Mouse (Mus musculus) neural tube, embryonic 13.5 days (tissue): Measurements from ENCODE around the gene 1110002E22Rik. TPM values are rescaled to one million over a fixed set of nuclear protein-coding genes. Genes with fewer than 3 reads are reported as not detected.

ENCODE experiments used
- ATAC-seq: fragments of 200-750 bp; cut with Nextera tagmentation; 2 replicates; pipeline ENCODE4 v1.8.0; 2017; ENCODE audit warnings: low read depth, mild to moderate bottlenecking, moderate TSS enrichment, moderate library complexity
- H3K27ac ChIP-seq: fragments of 300-500 bp; sonication (generic); replicated peaks from 2 replicates; pipeline ENCODE4 v1.5.1; 2015; ENCODE audit warnings: moderate library complexity, mild to moderate bottlenecking, inconsistent platforms
- H3K27me3 ChIP-seq: fragments of 300-500 bp; sonication (generic); 2 replicates; pipeline ENCODE4 v1.6.1; 2015; ENCODE audit warnings: mild to moderate bottlenecking, inconsistent platforms
- H3K36me3 ChIP-seq: fragments of 300-500 bp; sonication (generic); 2 replicates; pipeline ENCODE4 v1.6.1; 2015; ENCODE audit warnings: mild to moderate bottlenecking, inconsistent platforms
- H3K4me1 ChIP-seq: fragments of 300-500 bp; sonication (generic); replicated peaks from 2 replicates; pipeline ENCODE4 v1.6.1; 2015; ENCODE audit warnings: inconsistent platforms
- H3K4me2 ChIP-seq: fragments of 300-500 bp; sonication (generic); 2 replicates; pipeline ENCODE4 v1.6.1; 2015; ENCODE audit warnings: inconsistent platforms, mild to moderate bottlenecking, moderate library complexity
- H3K4me3 ChIP-seq: fragments of 300-500 bp; sonication (generic); 2 replicates; pipeline ENCODE4 v1.5.1; 2015; ENCODE audit warnings: mild to moderate bottlenecking, inconsistent platforms
- H3K9ac ChIP-seq: fragments of 300-500 bp; sonication (generic); 2 replicates; pipeline ENCODE4 v1.6.1; 2015; ENCODE audit warnings: moderate library complexity, mild to moderate bottlenecking, inconsistent platforms
- H3K9me3 ChIP-seq: fragments of 300-500 bp; sonication (generic); 2 replicates; pipeline ENCODE4 v1.6.1; 2016; ENCODE audit warnings: inconsistent platforms
- WGBS: fragments of 180-500 bp; shearing (Covaris S2); methylation state at CpG from one replicate; pipeline ENCODE4 v1.1.7; 2015; 5-methylcytosine and 5-hydroxymethylcytosine counted together
- polyA plus RNA-seq: library from polyadenylated mRNA; unstranded; fragments of >200 nt; fragmentation: Nextera tagmentation; extraction: Ambion mirVana; gene quantifications from 2 replicates; pipeline ENCODE4 v1.2.1, GENCODE M21; 2015

Gene 1110002E22Rik
- polyA plus RNA-seq, 1 experiment from 2014 or later, result 0.13 TPM

DNA sequence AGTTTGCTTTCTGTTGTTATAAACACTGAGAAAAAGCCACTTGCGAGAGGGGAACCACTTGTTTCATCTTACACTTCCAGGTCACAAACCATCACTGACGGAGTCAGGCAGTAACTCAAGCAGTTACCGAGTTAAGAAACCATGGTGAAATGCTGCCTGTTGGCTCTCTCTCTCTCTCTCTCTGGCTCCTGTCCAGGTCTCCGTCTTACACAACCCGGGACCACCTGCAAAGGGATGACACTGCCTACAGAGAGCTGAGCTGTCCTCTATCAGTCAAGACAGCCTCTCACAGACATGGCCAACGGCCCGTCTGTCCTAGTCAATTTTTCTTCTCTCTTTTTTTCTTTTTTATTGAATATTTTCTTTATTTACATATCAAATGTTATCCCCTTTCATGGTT lies 21.5 kb upstream of the 1110002E22Rik start:
- Histone ChIP-seq H3K4me2 (no peak overlapping the region), H3K4me1 (peaks cover 10% of the 10 kb centered on the region), H3K27ac (no peak overlapping the region), H3K36me3 (no peaks in the 10 kb centered on the region), H3K27me3 (no peaks in the 10 kb centered on the region), H3K9me3 (no peaks in the 10 kb centered on the region), H3K4me3 (no peak overlapping the region), H3K9ac (no peak overlapping the region)
- WGBS, result 70% methylated on average over 7 of the region's 7 CpGs
- no peak for ATAC-seq

DNA sequence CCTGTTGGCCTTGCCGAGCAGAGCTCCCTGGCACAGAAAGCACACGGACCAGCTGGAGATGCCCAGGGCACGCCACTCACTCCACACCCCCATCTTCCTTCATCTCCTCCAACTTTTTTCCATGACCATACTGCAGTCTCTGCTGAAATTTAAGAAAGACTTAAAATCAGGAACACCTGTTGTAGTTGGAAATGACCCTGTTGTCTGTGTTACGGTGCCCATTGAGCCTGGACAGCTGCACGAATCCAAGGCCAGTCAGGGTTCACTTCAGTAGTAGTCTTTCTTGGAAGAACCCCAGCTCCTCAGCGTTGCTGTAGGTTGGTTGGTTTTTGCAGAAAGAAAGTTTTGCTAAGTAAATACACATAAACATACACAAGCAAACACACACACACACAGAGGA lies 15.3 kb upstream of the 1110002E22Rik start:
- WGBS, result 89% methylated on average over 6 of the region's 6 CpGs
- H3K4me1 ChIP-seq, result 0 out of 2 replicates have a peak, but pooled peaks cover 3% of the 10 kb centered on the region

DNA sequence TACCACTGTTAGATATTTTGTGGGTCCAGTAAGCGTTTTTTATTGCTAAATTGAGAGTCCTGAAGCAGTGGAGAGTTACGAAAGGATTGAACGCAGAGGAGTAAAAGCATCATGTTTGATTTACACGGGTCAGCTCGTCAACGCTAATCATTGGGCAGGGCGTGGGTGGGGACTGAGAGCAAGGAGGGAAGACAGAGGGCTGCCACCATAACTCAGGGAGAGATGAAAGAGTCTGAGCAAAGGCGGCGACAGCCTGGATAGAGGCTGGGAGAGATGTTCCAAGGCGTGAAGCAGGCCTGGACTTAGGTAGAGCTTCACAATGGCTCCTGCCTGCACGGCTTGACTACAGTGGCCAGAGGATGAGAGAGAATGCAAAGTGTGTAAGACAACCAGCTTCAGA lies 14.1 kb upstream of the 1110002E22Rik start:
- Histone ChIP-seq H3K4me2 (no peak overlapping the region), H3K27me3 (no peaks in the 10 kb centered on the region), H3K9ac (no peak overlapping the region), H3K9me3 (no peaks in the 10 kb centered on the region), H3K36me3 (no peaks in the 10 kb centered on the region), H3K4me3 (no peak overlapping the region), H3K4me1 (0 out of 2 replicates have a peak, but pooled peaks cover 3% of the 10 kb centered on the region), H3K27ac (no peak overlapping the region)
- WGBS, result 46% methylated on average over 11 of the region's 11 CpGs
- no peak for ATAC-seq

More for the DNA sequence above, 15.3 kb upstream of the 1110002E22Rik start:
- no peak for ATAC-seq
- no peak overlapping the region for H3K4me2 ChIP-seq
- H3K27me3 ChIP-seq, result no peaks in the 10 kb centered on the region
- no peak overlapping the region for H3K4me3 ChIP-seq
- no peak overlapping the region for H3K27ac ChIP-seq
- H3K36me3 ChIP-seq, result no peaks in the 10 kb centered on the region
- no peak overlapping the region for H3K9ac ChIP-seq
- H3K9me3 ChIP-seq, result no peaks in the 10 kb centered on the region

DNA sequence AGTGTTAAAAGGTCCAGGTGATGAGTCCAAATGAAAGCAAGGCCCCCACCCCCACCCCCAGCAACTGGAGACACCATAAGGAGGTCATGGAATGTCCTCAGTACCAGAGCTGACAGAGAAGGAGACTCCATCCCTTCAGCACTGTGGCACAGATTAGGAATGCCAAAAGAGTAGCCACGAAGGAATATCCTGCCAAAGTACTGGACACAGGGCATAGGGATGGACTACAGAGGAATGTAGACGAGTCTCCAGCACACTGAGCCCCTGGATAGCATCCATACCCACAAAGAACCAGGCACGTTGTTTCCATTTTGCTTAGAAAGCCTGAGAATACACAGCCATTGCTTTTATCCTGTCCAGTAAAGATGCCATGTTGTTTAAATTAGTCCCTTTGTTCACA lies 13.4 kb upstream of the 1110002E22Rik start:
- no peak overlapping the region for H3K27ac ChIP-seq
- H3K36me3 ChIP-seq, result no peaks in the 10 kb centered on the region
- ATAC-seq, result no peak
- H3K27me3 ChIP-seq, result no peaks in the 10 kb centered on the region
- H3K4me1 ChIP-seq, result 0 out of 2 replicates have a peak, but pooled peaks cover 3% of the 10 kb centered on the region
- H3K4me3 ChIP-seq, result no peak overlapping the region
- H3K9ac ChIP-seq, result no peak overlapping the region
- no peaks in the 10 kb centered on the region for H3K9me3 ChIP-seq
- WGBS, result 86% methylated on average over 3 of the region's 3 CpGs
- no peak overlapping the region for H3K4me2 ChIP-seq

DNA sequence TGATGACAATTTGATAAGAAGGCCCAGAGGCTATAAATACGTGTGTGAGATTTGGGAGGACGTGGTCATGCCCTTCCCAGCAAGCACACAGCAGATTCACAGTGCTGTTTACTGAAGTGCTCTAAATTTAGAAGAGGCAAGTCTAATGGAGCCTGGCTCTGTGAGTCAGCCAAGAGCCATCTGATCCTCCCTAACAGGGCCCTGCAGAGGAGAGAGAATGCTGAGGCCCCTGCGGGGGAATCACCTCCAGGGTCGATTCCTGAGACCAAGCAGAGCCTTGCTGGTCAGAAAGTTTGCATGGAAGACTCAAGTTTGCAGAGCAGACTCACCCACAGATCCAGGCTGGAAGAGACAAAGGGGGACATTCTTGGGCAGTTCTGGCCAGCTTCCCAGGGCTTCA lies 10.9 kb upstream of the 1110002E22Rik start:
- WGBS, result 58% methylated on average over 4 of the region's 4 CpGs
- Histone ChIP-seq H3K4me1 (0 out of 2 replicates have a peak, but pooled peaks cover 3% of the 10 kb centered on the region), H3K9me3 (no peaks in the 10 kb centered on the region), H3K36me3 (no peaks in the 10 kb centered on the region), H3K4me3 (no peak overlapping the region), H3K4me2 (no peak overlapping the region), H3K27me3 (no peaks in the 10 kb centered on the region), H3K9ac (no peak overlapping the region), H3K27ac (no peak overlapping the region)
- ATAC-seq, result no peak

DNA sequence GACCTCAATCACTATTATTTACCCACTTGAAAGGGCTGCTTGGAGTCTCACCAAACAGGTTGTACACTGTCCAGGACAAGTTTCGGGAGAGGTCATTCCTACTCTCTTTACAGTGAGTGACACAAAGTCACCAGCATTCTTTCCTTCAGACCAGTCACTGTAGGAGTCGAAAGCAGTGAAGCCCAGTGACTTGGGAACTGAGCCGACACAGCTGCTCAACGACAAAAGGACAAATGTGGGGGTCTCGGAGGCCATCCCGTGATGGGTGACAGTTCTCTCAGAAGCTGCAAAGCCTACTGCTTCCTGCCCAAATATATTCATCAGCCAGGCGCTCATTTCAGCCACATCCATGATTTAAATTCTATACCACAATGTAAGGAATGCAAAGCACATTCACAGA lies 7.9 kb upstream of the 1110002E22Rik start:
- Histone ChIP-seq H3K27ac (no peak overlapping the region), H3K36me3 (no peaks in the 10 kb centered on the region), H3K4me1 (0 out of 2 replicates have a peak, but pooled peaks cover 3% of the 10 kb centered on the region), H3K27me3 (no peaks in the 10 kb centered on the region), H3K4me2 (no peak overlapping the region), H3K4me3 (no peak overlapping the region), H3K9me3 (no peaks in the 10 kb centered on the region), H3K9ac (no peak overlapping the region)
- ATAC-seq, result no peak
- WGBS, result 69% methylated on average over 7 of the region's 7 CpGs

DNA sequence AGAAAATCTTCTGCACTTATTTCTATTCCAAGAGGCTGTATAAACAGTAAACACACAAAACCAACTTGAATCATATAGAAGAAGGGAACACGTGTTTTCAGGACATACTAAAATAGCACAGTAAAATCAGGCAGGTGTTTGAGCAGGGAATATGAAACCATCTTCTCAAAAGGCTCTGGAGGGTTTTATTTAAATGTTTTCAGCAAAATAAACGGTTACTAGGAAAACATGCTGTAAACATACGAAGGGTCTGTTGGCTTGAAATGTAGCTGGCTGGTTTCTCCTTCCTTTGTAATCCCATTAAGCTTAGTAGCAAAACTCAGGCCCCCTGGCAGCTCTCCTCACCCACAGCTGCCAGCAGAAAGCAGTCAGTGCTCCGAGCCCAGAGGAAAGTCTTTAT lies 6.6 kb upstream of the 1110002E22Rik start:
- Histone ChIP-seq H3K4me1 (0 out of 2 replicates have a peak, but pooled peaks cover 3% of the 10 kb centered on the region), H3K9ac (no peak overlapping the region), H3K27ac (no peak overlapping the region), H3K9me3 (no peaks in the 10 kb centered on the region), H3K4me2 (no peak overlapping the region), H3K27me3 (no peaks in the 10 kb centered on the region), H3K4me3 (no peak overlapping the region), H3K36me3 (no peaks in the 10 kb centered on the region)
- ATAC-seq, result no peak
- 65% methylated on average over 4 of the region's 4 CpGs for WGBS

DNA sequence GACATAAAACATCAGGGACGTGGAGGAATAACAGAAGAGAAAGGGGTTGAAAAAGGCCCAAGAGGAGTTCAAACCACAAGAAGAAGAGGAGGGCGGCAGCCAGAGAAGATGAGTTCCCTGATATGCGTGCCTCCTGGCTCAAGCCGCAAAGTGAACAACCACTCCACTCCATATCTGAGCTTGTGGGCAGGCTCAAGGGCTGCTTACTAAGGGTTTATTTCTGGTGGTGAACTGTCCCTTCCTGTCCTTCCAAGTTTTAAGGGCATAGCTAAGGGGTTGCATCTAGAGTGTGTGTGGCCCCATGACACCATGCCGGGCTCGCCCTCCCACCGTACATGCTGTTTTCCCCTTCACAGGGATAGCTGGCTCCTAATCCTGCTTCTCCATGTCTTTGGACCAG lies 4.4 kb upstream of the 1110002E22Rik start:
- no peak overlapping the region for H3K4me2 ChIP-seq
- 93% methylated on average over 7 of the region's 7 CpGs for WGBS
- ATAC-seq, result no peak
- peaks cover 15% of the 10 kb centered on the region for H3K4me1 ChIP-seq
- no peak overlapping the region for H3K4me3 ChIP-seq
- H3K36me3 ChIP-seq, result no peaks in the 10 kb centered on the region
- no peaks in the 10 kb centered on the region for H3K9me3 ChIP-seq
- H3K27ac ChIP-seq, result no peak overlapping the region
- H3K27me3 ChIP-seq, result no peaks in the 10 kb centered on the region
- H3K9ac ChIP-seq, result no peak overlapping the region

DNA sequence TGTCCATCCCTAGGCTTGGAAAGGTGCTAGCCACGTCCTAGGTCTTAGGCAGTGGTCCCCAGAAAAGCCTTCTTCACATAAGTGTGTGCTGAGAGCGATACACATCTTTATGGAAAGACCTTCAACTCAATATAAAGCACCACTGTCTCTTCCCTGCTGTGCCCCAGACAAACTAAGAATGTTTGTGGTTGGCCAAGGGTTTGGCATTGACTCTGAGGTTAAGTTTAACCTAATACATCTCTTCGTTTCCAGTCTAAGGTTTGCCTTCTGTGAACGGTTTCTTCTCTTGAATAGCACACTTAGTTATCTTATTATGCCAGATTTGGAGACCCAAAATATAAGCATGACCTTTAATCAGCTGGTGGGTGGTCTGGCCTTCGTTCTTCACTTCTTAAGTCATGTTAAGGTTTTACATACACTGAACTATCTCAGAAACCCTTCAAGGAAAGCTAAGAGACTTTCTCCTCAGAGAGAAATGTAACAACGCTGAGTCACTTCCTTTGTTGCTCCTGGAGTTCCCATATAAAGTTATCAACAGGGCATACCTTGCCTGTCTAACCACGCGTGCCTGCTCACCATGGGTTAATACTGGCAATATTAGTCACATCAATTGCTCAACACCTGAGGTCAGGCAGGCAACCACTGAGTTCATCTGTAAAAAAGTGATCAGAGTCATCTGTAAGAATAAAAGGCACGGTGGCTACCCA lies 3.5 kb upstream of the 1110002E22Rik start:
- Histone ChIP-seq H3K36me3 (no peaks in the 10 kb centered on the region), H3K27ac (no peak overlapping the region), H3K4me2 (no peak overlapping the region), H3K27me3 (no peaks in the 10 kb centered on the region), H3K9me3 (no peaks in the 10 kb centered on the region), H3K4me3 (no peak overlapping the region), H3K9ac (no peak overlapping the region), H3K4me1 (peaks cover 23% of the 10 kb centered on the region)
- ATAC-seq, result no peak
- 93% methylated on average over 9 of the region's 9 CpGs for WGBS

DNA sequence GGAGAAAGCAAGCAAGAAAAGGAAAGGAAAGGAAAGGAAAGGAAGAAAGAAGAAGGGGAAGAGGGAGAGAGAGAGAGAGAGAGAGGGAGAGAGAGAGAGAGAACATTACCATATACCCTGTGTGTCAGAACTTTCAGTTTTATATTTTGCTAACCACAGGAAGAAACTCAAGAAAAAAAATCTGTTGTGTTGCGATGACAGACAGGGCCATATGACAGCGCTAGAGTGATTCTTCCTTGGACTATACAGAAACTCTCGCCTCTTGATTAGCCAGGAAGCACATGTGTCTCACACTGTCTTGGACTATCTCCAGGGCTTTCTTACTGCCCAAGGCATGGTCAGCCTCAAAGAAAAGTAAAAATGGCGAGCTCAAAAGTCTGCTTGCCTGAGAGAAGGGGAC lies 2.2 kb upstream of the 1110002E22Rik start:
- H3K4me3 ChIP-seq, result no peak overlapping the region
- WGBS, result 84% methylated on average over 4 of the region's 4 CpGs
- no peak for ATAC-seq
- H3K36me3 ChIP-seq, result no peaks in the 10 kb centered on the region
- H3K27me3 ChIP-seq, result no peaks in the 10 kb centered on the region
- H3K9ac ChIP-seq, result no peak overlapping the region
- H3K4me2 ChIP-seq, result no peak overlapping the region
- no peaks in the 10 kb centered on the region for H3K9me3 ChIP-seq
- H3K4me1 ChIP-seq, result peaks cover 28% of the 10 kb centered on the region
- no peak overlapping the region for H3K27ac ChIP-seq

DNA sequence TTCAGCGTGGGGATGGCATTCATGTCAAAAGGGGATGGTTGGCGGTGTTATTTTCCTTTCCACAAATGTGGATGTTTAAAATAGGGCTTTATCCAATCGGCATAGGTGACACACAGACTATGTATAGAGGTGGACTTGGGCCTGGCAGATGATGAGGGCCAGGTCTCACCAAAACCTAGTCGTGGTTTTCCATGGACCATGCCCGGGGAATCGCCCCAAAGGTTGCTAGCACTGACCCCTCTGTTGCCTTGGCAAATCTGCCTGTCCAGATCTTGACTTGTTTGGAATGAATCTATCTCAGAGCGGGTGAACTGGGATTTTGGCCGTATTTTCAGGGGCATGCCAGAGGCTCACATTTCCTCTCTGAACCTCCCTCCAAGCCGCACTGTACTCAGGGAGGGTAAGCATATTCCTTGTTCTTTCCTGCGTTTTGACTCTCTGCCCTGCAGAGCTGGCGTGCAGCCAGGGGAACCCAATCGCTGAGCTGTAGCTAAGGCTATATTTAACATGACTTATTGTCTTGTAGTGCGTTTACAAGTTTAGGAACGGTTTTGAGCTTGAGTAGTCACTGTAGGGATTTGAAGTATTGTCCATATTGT lies 1.0 kb upstream of the 1110002E22Rik start:
- no peak overlapping the region for H3K9ac ChIP-seq
- H3K4me3 ChIP-seq, result no peak overlapping the region
- no peaks in the 10 kb centered on the region for H3K27me3 ChIP-seq
- peaks cover 28% of the 10 kb centered on the region for H3K4me1 ChIP-seq
- WGBS, result 59% methylated on average over 14 of the region's 14 CpGs
- H3K4me2 ChIP-seq, result no peak overlapping the region
- ATAC-seq, result no peak
- H3K36me3 ChIP-seq, result no peaks in the 10 kb centered on the region
- H3K27ac ChIP-seq, result no peak overlapping the region
- no peaks in the 10 kb centered on the region for H3K9me3 ChIP-seq

DNA sequence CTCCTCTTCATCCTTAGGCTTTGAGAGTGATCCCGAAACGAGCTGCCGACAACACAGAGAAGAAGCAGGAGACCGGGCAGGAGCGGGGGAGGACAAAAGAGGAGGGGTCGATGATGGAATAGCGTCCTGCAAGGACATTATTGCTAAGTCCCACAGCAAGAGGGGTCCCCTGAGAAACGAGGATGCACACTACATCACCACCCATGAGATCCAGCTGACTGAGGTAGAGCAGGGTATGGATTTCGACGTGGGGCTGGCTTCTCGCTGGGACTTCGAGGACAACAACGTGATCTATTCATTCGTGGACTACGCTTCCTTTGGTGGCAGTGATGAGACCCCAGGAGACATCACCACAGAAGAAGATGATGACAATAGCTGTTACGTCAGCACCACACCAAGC lies 1.1 kb downstream of the 1110002E22Rik start:
- Histone ChIP-seq H3K27ac (no peak overlapping the region), H3K4me3 (no peak overlapping the region), H3K27me3 (no peaks in the 10 kb centered on the region), H3K4me1 (peaks cover 30% of the 10 kb centered on the region), H3K9ac (no peak overlapping the region), H3K36me3 (no peaks in the 10 kb centered on the region), H3K4me2 (no peak overlapping the region), H3K9me3 (no peaks in the 10 kb centered on the region)
- WGBS, result 82% methylated on average over 16 of the region's 16 CpGs
- ATAC-seq, result no peak
